Mouse (Mus musculus): ENCODE measurements around the gene A1bg. TPM values are rescaled to one million over a fixed set of nuclear protein-coding genes. Genes with fewer than 3 reads are reported as not detected.

Gene A1bg
- not detected in 2 replicates for polyA plus RNA-seq (2015; fragmentation: Nextera tagmentation; extraction: Ambion mirVana)

DNA sequence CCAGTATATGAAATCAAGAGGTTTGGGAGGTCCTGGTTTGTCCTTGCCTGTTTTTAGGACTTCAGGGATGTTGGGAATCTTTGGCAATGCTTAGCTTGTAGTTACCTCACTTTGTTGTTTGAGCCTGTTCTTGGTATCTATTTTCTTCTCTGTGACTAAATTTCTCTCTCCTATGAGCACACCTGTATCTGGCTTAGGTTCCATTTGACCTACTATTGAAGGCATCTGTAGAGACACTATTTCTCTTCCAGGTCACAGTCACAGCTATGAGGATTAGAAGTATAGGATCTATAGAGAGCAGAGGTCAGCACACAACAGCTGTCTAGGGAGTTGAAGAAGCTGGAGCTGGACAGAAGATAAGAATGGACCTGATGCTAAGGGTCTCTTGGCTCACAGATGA lies at the start of gene A1bg:
TSS of gene A1bg (minus strand) at position 101 of the 400 bp plus-strand sequence.
- Histone ChIP-seq H3K4me1 (replicated peaks; ENCODE audit: control insufficient read depth, insufficient read depth, low read length) (no peaks in the 10 kb centered on the region; the same call in 1 of the 2 replicates), H3K9me3 (ENCODE audit: control insufficient read depth, low read length) (no peaks in the 10 kb centered on the region)

DNA sequence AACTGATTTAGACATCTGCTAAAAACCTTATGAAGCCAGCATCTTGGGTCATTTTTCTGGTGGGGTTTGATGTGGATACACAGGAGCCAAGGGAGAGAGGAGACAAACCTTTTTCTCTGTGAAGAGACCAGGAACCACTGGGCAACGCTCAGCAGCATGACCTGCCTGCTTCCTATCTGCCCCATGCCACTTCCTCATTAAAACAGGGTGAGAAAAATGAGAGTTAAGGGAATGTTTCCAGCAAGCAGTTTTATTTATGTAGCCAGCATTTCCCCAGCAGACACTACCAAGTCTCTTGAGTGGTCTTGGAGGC lies 45.7 kb upstream of the A1bg start:
- no peak overlapping the region for H3K4me2 ChIP-seq (ENCODE audit: low read depth, low read length)
- 56% methylated on average over 1 of the region's 1 CpGs for WGBS
- H3K4me3 ChIP-seq (ENCODE audit: low read length) = no peak overlapping the region
- no peak overlapping the region for H3K9ac ChIP-seq (ENCODE audit: low read length)
- ATAC-seq (ENCODE audit: low read depth) = no peak
- no peaks in the 10 kb centered on the region for H3K9me3 ChIP-seq (ENCODE audit: control insufficient read depth, low read length)
- H3K4me1 ChIP-seq (replicated peaks; ENCODE audit: control insufficient read depth, insufficient read depth, low read length) = no peaks in the 10 kb centered on the region
- no peaks in the 10 kb centered on the region for H3K36me3 ChIP-seq (ENCODE audit: control insufficient read depth, insufficient read depth, low read length)
- no peak overlapping the region for H3K27ac ChIP-seq (ENCODE audit: low read length)
- H3K27me3 ChIP-seq (ENCODE audit: control insufficient read depth, insufficient read depth, low read depth, low read length) = no peaks in the 10 kb centered on the region

More for the DNA sequence above, at the start of gene A1bg:
- Histone ChIP-seq H3K4me2 (ENCODE audit: low read depth, low read length) (no peak within 1 kb of the TSS), H3K27me3 (ENCODE audit: control insufficient read depth, insufficient read depth, low read depth, low read length) (no peaks in the 10 kb centered on the region), H3K27ac (ENCODE audit: low read length) (no peak within 1 kb of the TSS), H3K4me3 (ENCODE audit: low read length) (no peak within 1 kb of the TSS), H3K9ac (ENCODE audit: low read length) (no peak within 1 kb of the TSS), H3K36me3 (ENCODE audit: control insufficient read depth, insufficient read depth, low read length) (no peaks in the 10 kb centered on the region)
- ATAC-seq (ENCODE audit: low read depth) = no peak

DNA sequence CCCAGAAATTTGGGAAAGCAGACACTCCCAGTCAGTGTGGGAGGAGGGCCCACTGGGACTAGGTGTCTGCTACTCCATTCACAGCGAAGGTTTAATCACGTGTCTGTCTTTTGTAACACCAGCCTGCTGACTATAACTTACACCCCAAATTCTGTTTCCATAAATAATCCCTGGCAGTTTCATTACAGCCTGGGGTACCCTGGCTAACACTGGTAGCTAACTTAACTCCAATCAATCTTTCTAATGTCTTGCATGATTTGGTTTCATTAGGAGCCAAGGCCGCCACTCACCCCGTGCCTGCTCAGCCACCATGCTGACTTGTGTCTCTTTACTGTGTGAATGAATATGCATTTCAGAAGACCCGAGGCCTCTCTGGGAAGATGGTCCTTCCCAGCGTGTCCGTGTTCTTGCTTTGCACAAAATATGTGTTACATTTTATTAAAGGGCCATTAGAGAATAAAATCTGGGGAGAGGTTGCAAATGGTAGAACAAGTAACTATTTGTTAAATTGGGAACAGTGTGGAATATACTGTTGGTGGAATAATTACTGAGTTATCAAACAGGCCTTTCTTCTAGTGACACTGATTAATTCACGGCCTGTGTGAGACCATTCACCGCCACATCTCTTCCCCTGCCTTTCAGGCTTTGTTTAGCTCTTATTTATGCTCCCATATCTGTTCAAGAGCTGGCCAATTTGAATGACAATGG lies 45.2 kb upstream of the A1bg start:
- Histone ChIP-seq H3K36me3 (ENCODE audit: control insufficient read depth, insufficient read depth, low read length) (no peaks in the 10 kb centered on the region), H3K4me1 (replicated peaks; ENCODE audit: control insufficient read depth, insufficient read depth, low read length) (no peaks in the 10 kb centered on the region), H3K27ac (ENCODE audit: low read length) (no peak overlapping the region), H3K4me3 (ENCODE audit: low read length) (no peak overlapping the region), H3K4me2 (ENCODE audit: low read depth, low read length) (no peak overlapping the region), H3K27me3 (ENCODE audit: control insufficient read depth, insufficient read depth, low read depth, low read length) (no peaks in the 10 kb centered on the region), H3K9me3 (ENCODE audit: control insufficient read depth, low read length) (no peaks in the 10 kb centered on the region), H3K9ac (ENCODE audit: low read length) (no peak overlapping the region)
- ATAC-seq (ENCODE audit: low read depth) = no peak
- WGBS = 71% methylated on average over 9 of the region's 9 CpGs

DNA sequence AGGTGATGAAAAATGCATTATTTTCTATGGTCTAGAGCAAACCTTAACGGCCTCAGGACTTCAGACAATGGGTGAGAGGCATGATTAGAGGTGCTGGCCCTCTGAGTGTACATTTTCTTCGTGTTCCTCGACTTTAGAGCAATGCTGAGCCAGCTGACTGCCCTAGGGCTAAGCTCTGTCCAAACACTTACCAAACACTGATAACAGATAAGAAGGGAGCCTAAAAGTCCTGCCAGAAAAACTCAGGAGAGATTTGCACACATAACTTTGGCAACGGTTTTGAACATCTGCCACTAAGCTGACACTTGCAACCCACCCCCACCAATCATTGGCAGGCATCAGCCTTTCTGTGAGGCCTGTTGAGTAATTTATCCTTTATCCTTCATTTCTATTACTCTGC lies 2.9 kb upstream of the A1bg start:
- WGBS = 15% methylated on average over 4 of the region's 4 CpGs
- no peaks in the 10 kb centered on the region; the same call in 1 of the 2 replicates for H3K4me1 ChIP-seq (replicated peaks; ENCODE audit: control insufficient read depth, insufficient read depth, low read length)
- no peaks in the 10 kb centered on the region for H3K36me3 ChIP-seq (ENCODE audit: control insufficient read depth, insufficient read depth, low read length)
- H3K4me3 ChIP-seq (ENCODE audit: low read length) = no peak overlapping the region
- no peaks in the 10 kb centered on the region for H3K9me3 ChIP-seq (ENCODE audit: control insufficient read depth, low read length)
- H3K4me2 ChIP-seq (ENCODE audit: low read depth, low read length) = no peak overlapping the region
- peak; percentile 56; the same call in 1 of the 2 replicates for ATAC-seq (ENCODE audit: low read depth)
- no peak overlapping the region for H3K9ac ChIP-seq (ENCODE audit: low read length)
- H3K27ac ChIP-seq (ENCODE audit: low read length) = peak overlapping the region; percentile 22; the same call in 1 of the 2 replicates
- no peaks in the 10 kb centered on the region for H3K27me3 ChIP-seq (ENCODE audit: control insufficient read depth, insufficient read depth, low read depth, low read length)

DNA sequence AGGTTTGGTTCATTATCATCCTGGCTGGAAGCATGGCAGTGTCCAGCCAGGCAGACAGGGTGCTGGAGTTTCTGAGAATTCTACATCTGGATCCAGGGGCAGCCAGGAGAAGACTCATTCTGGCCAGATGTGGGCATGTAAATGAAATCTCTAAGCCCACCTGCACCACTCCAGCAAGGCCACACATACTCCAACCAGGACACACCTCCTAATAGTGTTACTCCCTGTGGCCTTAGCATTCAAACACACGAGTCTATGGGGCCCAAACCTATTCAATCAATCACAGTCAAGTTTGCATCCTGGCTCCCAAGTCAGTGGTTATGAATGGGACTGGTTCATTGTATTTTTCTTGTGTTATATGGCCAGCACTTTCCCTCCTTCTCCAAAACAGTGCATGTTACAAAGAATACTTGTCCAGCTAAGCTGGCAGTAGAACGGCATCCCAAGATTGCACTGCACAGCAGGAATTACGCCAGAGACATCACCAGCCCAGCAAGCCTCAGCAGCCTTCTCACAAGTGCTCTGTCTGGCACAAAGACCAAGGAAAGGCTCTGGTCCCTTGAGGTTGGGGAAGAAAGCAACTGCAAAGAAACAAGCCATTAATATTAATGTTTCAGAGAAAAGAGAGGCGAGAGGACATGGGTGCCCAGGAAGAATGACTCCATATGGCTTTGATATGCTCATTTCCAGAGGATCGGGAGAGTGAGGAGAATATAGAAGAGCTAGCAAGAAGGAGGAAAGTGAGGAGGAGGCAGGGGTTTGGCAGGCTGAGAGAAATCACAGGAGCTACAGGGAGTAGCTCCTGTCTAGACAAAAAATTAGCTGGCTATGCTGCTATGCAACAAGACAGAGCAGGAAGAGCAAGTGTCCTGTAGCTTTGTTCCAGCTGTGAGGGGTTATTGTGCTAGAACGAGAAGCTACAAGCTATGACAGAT lies 18.8 kb downstream of the A1bg start:
- ATAC-seq (ENCODE audit: low read depth) = no peak
- no peak overlapping the region for H3K9ac ChIP-seq (ENCODE audit: low read length)
- no peak overlapping the region for H3K27ac ChIP-seq (ENCODE audit: low read length)
- no peaks in the 10 kb centered on the region for H3K9me3 ChIP-seq (ENCODE audit: control insufficient read depth, low read length)
- no peaks in the 10 kb centered on the region for H3K36me3 ChIP-seq (ENCODE audit: control insufficient read depth, insufficient read depth, low read length)
- WGBS = 66% methylated on average over 6 of the region's 6 CpGs
- H3K4me3 ChIP-seq (ENCODE audit: low read length) = no peak overlapping the region
- no peak overlapping the region for H3K4me2 ChIP-seq (ENCODE audit: low read depth, low read length)
- H3K4me1 ChIP-seq (replicated peaks; ENCODE audit: control insufficient read depth, insufficient read depth, low read length) = no peaks in the 10 kb centered on the region
- H3K27me3 ChIP-seq (ENCODE audit: control insufficient read depth, insufficient read depth, low read depth, low read length) = no peaks in the 10 kb centered on the region

DNA sequence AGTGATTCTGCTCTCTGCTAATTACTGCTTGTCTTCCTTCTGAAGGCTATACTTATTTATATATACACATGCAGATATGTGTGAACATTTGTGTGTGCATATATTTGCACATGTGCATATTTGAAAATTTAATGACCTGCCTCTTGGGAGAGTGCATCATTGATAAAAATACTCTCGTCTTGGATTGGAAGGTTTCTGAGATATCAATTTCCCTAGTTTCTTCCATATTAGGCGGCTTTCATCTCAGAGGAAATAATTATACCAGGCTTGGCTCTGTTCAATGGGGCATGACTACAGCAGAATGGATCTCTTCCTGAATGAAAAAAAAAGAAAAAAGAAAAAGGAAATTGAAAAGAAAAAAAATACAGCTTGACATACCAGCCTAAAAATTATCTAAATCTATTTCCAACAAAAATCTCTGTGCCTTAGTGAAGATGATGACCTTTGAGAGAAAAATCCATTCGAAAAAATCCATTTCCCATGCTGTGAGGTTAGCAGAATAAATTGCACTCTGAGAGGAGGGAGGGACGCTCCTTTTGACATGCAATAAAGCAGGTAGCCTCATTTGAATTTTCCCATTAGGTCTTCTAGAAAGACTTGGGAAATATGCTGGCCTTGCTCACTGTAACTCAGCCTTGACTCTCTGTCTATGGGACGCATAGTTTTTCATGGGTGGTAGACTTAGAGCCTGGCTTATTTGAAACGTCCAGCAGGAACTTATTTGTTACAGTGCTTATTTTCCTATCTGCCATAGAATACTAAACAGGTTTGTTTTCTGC lies 24.4 kb downstream of the A1bg start:
- no peak for ATAC-seq (ENCODE audit: low read depth)
- Histone ChIP-seq H3K27me3 (ENCODE audit: control insufficient read depth, insufficient read depth, low read depth, low read length) (no peaks in the 10 kb centered on the region), H3K4me3 (ENCODE audit: low read length) (no peak overlapping the region), H3K4me1 (replicated peaks; ENCODE audit: control insufficient read depth, insufficient read depth, low read length) (no peaks in the 10 kb centered on the region), H3K9ac (ENCODE audit: low read length) (no peak overlapping the region), H3K4me2 (ENCODE audit: low read depth, low read length) (no peak overlapping the region), H3K27ac (ENCODE audit: low read length) (no peak overlapping the region), H3K36me3 (ENCODE audit: control insufficient read depth, insufficient read depth, low read length) (no peaks in the 10 kb centered on the region), H3K9me3 (ENCODE audit: control insufficient read depth, low read length) (no peaks in the 10 kb centered on the region)
- WGBS = 68% methylated on average over 6 of the region's 6 CpGs

DNA sequence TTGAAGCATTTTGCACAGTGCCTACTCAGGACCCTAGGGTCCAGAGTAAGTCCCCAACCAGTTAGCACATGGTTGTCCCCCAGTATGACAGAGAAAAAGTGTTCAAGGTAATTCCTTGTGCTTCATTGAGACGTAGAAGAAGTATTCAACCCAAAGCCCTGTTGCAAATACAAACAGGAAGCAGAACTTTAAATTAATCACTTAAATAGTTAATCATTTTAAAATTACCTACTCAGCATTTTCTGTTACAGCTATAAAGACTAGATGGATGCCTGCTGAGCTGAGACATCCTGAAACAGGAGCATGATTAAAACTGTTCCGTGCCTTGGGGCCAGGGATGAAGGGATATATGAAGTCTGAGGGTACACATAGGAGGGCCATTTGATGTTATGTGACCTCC lies 26.8 kb downstream of the A1bg start:
- 63% methylated on average over 2 of the region's 2 CpGs for WGBS
- Histone ChIP-seq H3K4me2 (ENCODE audit: low read depth, low read length) (no peak overlapping the region), H3K4me1 (replicated peaks; ENCODE audit: control insufficient read depth, insufficient read depth, low read length) (peaks cover 9% of the 10 kb centered on the region; the same call in 1 of the 2 replicates), H3K9ac (ENCODE audit: low read length) (no peak overlapping the region), H3K27me3 (ENCODE audit: control insufficient read depth, insufficient read depth, low read depth, low read length) (no peaks in the 10 kb centered on the region), H3K9me3 (ENCODE audit: control insufficient read depth, low read length) (no peaks in the 10 kb centered on the region), H3K36me3 (ENCODE audit: control insufficient read depth, insufficient read depth, low read length) (no peaks in the 10 kb centered on the region), H3K27ac (ENCODE audit: low read length) (no peak overlapping the region), H3K4me3 (ENCODE audit: low read length) (no peak overlapping the region)
- no peak for ATAC-seq (ENCODE audit: low read depth)

DNA sequence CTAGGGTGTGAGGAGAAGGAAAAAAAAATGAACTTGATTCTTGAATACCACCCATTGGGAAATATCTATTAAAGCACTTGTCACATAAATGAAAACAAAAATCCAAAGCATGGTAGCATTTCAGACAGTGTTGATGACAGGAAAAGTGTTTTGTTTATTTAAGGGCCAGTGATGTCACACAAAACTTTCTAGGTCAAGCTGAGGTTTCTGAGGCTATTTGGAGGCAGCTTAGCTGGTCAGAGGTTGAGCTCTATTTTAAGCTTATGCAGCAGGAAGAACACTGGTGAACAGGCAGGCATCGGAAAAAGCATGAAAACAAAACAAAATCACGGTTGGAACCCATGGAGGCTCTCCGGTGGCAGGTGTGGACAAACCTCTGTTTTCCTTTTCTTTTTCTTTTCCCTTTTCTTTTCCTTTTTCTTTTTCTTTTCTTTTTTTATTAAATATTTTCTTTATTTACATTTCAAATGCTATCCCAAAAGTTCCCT lies 29.8 kb downstream of the A1bg start:
- no peaks in the 10 kb centered on the region for H3K36me3 ChIP-seq (ENCODE audit: control insufficient read depth, insufficient read depth, low read length)
- no peak overlapping the region for H3K27ac ChIP-seq (ENCODE audit: low read length)
- no peak overlapping the region for H3K4me2 ChIP-seq (ENCODE audit: low read depth, low read length)
- no peaks in the 10 kb centered on the region for H3K9me3 ChIP-seq (ENCODE audit: control insufficient read depth, low read length)
- no peak for ATAC-seq (ENCODE audit: low read depth)
- no peak overlapping the region for H3K4me3 ChIP-seq (ENCODE audit: low read length)
- H3K27me3 ChIP-seq (ENCODE audit: control insufficient read depth, insufficient read depth, low read depth, low read length) = no peaks in the 10 kb centered on the region
- no peak overlapping the region for H3K9ac ChIP-seq (ENCODE audit: low read length)
- WGBS = 57% methylated on average over 3 of the region's 3 CpGs
- peaks cover 9% of the 10 kb centered on the region; the same call in 1 of the 2 replicates for H3K4me1 ChIP-seq (replicated peaks; ENCODE audit: control insufficient read depth, insufficient read depth, low read length)

DNA sequence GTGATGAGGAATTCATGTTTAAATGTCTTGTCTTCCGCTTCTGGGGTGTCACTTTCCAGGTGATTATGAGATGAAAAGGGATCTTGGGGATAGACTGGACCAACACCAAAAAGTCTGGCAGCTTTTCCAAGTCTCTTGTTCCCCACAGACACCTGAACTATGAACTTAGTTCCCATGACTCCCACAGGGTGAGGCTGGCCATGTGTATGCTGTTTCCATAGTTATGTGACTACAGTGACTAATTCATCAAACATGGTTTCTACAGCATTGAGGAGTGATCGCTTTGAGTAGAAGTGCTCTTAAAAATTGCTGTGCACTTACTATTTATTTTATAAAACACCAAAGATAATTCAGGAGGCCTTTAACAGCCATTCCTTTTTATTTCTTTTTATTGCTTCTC lies 34.1 kb downstream of the A1bg start:
- Histone ChIP-seq H3K36me3 (ENCODE audit: control insufficient read depth, insufficient read depth, low read length) (no peaks in the 10 kb centered on the region), H3K4me3 (ENCODE audit: low read length) (no peak overlapping the region), H3K9ac (ENCODE audit: low read length) (no peak overlapping the region), H3K4me1 (replicated peaks; ENCODE audit: control insufficient read depth, insufficient read depth, low read length) (peaks cover 9% of the 10 kb centered on the region; the same call in 1 of the 2 replicates), H3K9me3 (ENCODE audit: control insufficient read depth, low read length) (no peaks in the 10 kb centered on the region), H3K4me2 (ENCODE audit: low read depth, low read length) (no peak overlapping the region), H3K27me3 (ENCODE audit: control insufficient read depth, insufficient read depth, low read depth, low read length) (no peaks in the 10 kb centered on the region), H3K27ac (ENCODE audit: low read length) (no peak overlapping the region)
- 63% methylated on average over 2 of the region's 2 CpGs for WGBS
- ATAC-seq (ENCODE audit: low read depth) = peak; percentile 62

All from lung, embryonic 16.5 days (tissue).